Mouse (Mus musculus): ENCODE data around the gene Frmd4a.

- TF ChIP-seq CHD2 (IDR thresholded peaks at IDR 0.05; ENCODE audit: low read depth, low read length) (no peak), ZNF384 (IDR thresholded peaks at IDR 0.05; ENCODE audit: low read depth, low read length) (no peak)
Observed at GRCm38 (mm10) chr2:4187521-4187920, 170.0 kb downstream of the Frmd4a start.

All from ES-E14 (cell line).